Mouse (Mus musculus): ENCODE results near the gene Prg2. TPM values are rescaled to one million over a fixed set of nuclear protein-coding genes. Genes with fewer than 3 reads are reported as not detected.

Prg2 gene
- total RNA-seq, 2 experiments from 2014 or later: not detected

DNA sequence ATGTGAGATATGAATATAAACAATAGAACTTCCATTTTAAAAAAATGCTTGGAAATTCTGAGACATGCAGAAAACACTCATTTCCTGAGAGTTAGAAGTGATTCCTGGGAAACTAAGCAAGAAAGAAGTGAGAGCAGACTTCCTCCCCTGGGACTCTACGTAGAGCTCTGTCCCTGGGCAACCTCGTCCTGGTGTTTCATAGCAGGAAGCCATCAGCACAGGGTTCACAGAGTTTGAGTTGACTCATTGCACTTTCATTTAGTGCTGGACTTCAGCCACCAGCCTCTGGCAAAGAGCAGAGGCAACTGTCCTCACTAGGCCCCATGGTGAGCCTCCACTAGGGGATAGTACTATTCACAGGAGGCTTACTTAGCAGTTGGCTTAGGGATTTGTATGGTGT, 19.0 kb upstream of the Prg2 start:
- no peak for DNase-seq (ENCODE audit: low spot score in 2 of 2)

DNA sequence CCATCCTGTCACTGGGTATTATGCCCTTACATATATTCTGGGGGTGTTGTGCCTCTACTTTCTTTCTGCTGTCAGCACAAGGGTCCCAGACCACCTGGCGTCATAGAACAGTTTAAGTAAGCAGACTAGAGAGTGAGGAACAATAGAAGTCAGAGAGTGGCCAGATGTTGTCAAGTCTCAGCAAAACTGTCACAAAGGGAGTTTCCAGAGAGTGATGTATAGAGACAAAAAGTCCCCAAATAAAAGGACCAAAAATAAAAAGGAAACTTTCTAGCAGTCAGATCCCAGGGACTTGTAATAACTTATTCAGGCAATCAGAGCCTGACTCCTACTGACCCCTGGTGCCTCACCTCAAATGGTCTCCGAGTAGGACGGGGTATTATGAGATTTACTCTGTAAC, 18.4 kb upstream of the Prg2 start:
- no peak for DNase-seq (ENCODE audit: low spot score in 2 of 2)

DNA sequence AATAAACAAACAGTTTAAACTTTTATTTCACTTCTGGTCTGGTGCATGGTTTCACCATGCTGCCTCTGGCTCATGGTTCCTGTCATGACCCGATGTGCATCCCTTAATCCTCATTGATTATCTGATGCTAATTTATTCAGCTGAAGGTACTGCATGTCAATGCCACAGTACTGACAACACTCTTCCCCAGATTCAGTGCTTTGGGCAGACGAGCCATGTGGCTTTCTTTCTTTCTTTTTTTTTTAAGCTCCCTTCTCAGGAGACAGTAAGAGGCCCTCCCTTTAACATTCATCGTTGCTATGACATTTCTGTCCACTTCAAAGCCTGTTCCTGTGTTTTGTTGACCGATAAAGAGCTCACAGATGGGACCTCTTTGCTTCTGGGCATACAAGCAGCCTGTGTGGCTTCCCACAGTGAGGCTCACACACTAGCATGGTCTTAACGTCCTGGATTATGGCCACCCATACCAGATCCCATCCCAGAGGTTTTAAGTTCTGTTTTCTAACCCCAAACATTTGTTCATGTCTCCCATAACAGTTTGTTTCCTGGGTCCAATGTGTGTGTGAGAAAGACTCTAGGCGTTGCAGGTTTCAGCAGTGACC, 17.3 kb upstream of the Prg2 start:
- DNase-seq (ENCODE audit: low spot score in 2 of 2): no peak

DNA sequence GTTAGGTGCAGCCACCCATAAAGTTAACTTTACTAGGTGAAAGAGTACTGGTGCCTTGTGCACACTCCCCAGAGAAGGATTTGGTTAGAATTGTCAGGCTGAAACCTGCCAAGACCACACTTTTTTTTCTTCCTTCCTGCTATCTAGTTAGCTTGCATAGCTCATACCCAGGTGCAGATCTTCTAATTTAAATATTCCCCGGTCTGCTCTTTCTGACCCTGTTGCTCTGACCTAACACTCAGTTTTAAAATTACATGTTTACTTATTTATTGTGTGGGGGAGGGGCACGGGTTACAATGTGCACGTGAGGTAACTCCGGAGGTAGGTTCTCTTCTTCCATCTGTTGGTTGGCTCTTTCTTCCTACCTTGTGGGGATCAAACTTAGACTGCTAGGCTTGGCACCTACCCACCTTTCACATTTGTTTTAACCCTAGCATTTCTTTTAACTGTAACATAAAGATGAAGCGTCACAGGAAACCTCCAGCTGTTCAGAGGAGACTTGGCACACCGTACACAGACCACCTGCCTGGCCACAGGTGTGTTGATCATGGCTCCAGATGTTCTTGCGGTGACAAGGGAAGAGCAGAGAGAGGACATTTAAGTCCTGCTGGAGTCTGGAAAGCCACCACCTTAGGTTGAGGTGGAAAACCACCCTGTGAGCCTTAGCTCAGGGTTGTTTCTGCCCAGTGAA, 16.0 kb upstream of the Prg2 start:
- no peak for DNase-seq (ENCODE audit: low spot score in 2 of 2)

DNA sequence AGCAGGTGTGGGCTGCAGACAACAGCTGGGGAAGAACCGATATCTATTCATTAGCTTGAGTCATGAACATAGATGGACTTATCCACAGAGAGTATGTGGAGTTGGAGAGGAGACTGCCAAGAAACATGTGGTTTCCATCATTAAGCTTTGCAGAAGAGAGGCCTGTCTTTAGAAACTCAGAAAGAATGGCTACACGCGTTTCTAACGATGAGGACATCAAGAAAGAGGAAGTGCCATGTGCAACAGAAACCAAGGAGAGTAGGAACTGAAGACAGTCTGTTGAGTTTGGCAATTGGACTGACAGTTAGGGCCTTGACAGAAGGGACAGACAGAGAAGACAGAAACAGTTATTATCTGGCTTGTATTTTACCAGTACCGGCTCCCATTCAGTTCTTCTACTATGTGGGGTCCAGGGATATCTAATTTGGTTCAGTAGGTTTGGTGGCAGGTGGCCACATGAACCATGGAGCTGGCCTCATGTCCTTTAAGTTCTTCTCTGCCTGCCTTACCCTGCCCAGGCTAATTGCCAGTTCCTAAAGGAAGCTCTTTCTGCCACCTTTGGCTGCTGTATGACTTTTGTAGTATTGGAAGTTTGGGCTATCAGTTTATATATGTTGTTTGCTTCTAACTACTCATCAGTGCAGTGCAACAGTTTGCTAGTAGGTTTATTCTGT, 12.8 kb upstream of the Prg2 start:
- DNase-seq (ENCODE audit: low spot score in 2 of 2): no peak

DNA sequence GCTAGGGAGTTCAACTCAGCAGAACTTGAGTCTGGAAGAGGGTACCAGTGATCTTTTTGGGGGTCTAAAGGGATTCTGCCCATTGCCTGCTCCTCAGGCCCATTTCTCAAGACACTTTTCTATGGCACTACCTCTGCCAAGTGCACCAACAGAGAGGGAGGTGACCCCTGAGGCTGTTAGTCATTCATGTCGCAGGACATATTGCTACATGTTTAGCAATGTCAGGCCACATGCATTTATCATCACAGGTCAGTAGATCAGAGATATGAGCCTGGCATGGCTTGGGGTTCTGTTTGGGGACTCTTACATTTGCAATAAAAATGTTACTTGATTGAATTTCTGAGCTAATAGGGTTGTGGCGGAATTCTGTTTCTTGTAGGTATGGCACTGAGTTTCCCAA, 4.7 kb upstream of the Prg2 start:
- DNase-seq (ENCODE audit: low spot score in 2 of 2): no peak

DNA sequence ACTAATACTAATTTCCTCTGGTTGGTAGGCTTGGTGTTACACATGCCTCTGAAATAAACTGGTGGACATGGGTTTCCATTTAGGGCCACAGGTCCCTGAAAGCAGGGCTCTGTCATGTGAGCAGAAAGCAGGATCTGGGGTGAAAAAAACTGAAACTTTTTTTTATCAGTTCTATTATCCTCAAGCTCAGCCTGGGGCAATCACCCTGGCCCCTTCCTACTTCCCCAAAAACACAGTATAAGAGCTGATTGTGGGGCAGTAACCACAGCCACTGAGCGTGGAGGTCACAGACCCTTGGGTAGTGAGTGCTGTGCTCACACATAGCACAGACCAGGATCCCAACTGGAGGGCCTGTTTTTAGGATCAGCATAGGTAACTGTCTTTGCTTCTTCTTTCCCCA, 7.7 kb downstream of the Prg2 start, which contains the start of gene Prg3:
TSS of gene Prg3 (plus strand) at position 286 of the 400 bp plus-strand sequence.
- DNase-seq (ENCODE audit: low spot score in 2 of 2): no peak

DNA sequence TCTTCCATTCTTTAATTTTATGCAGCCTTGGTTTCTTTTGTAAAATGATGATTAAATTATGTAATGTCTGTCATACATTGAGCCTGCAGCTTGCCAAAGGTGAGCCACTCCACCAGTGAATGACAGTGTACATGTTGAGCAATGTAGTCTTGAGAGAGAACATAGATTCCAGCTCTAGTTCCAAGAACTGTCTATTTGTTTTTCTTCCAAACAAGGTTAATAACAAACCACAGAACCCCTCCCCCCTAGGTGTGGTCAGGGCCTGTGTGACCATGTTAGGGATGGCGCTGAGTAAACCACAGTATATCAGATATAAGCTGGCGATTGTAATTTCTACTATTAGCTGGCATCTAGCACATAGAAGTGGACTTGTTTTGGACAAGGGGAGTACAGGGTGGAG, 16.1 kb downstream of the Prg2 start:
- DNase-seq (ENCODE audit: low spot score in 2 of 2): no peak

DNA sequence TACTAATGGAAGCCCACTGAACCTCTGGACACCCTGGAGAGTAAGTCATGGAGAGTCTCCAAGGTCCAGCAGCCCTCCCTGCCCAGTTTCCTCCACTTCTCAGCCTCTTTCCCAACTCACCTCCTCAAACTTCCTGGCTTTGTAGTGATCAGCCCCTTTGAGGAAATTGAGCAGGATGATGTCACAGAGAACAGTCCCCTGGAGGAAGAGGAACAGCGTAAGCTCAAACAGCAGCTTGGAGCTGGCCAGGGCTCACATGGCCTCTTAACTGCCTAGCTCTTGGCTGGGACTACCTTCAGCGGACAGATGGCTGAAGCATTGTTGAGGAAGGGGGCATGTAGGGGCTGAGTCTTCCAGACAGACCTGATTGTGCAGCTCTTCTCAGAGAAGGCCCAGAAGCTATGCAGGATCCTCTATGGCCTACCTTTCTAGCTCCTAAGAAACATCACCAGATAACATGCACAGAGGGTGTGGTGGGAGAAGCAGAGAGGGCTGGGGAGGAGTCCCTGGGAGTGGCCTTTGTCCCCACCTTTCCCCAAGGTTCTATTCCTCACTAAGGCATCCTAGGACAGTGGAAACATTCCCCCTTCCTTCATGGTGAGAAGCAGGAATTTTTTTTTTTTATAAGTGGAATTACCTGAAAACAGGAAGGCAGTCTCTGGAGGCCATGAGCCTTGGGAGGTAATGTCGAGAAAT, 19.4 kb downstream of the Prg2 start:
- no peak for DNase-seq (ENCODE audit: low spot score in 2 of 2)

DNA sequence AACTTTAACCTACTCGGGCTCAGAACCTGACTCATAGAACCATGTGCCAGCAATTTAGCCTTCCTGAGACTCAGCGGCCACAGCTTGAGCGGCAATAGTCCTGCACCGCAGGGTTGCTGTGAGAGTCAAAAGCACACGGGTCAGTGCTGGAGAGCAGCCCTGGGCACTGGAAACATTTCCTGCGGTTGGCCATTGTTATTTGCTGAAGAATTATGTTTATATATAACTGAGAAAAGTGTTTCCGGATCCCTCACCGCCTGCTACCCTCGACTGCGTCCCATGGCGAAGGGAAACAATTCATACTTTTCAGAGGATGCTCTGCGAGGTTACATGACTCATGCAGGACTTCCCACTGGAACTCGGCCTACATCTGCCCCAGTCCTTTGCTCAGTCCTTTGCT, 21.2 kb downstream of the Prg2 start:
- DNase-seq (ENCODE audit: low spot score in 2 of 2): no peak

DNA sequence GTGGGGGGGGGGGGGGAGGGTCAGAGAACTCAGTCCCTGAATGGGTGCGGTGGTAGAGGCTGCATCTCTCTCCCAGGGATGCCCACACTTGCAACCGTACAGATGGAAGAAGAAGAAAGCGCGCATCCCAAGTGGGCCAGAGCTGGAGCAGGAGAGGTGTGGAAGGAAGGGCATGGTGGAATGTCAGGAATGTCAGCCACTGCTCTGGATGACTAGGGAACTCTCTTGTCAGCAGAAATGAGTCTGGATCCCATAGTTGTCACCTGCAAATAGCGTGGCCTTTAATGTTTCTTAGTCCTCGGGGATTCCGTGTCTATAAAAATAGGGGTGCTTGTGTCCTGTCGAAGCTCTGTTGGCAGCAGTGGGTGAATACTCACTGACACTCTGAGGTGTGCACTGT, 22.3 kb downstream of the Prg2 start:
- no peak for DNase-seq (ENCODE audit: low spot score in 2 of 2)

DNA sequence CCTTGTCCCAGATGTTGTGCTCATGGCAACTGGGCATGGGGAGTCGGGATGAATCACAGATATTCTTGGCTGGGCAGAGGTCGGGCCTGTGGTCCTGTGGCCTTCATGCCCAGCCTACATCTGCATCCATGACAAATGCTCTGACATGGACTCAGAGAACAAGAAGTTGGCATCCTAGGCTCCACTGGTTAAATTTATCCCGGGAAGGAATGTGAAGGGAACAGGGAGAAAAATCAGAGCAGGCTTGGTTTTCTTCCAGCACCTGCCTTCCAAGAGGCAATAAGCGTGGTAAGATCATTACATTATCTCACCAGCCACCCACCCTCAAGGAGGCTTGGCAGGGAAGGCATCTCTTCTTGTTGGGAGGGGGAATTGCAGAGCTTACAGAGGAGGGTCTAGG, 24.1 kb downstream of the Prg2 start:
- DNase-seq (ENCODE audit: low spot score in 2 of 2): peak in 1 of 2 experiments; percentile 24

DNA sequence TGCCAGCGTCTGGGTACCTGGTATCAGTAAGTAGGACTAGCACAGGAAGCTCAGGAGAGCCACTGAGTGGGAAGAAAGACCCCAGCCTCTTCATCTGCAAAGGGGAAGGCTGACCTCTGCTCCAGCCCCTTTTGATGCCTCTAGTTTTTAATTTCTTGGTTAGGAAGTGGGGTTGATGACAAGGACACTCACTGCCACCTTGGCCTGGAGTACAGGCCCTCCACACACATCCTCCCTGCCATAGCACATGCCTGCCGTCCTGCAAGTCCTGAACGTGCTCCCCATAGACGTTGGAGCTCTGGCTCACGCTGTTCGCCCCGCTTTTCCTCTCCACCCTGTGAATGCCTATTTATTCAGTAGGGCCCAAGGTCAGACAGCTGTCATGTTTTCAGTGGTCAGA, 26.3 kb downstream of the Prg2 start:
- no peak for DNase-seq (ENCODE audit: low spot score in 2 of 2)

DNA sequence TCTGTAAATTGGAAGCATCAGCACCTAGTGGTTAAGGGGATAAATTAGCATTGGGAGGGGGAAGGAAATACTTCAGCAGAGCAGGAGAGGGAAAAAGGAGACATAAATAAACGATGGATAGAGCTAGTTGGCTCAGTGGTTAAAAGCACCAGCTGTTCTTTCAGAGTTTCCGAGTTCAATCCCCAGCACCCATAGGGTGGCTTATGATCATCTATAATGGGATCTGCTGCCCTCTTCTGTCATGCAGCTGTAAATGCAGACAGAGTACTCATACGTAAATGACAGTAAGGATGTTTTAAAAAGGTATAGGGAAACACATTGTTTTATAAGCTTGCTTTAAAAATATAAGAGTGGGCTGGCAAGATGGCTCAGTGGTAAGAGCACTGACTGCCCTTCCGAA, 27.5 kb downstream of the Prg2 start:
- no peak for DNase-seq (ENCODE audit: low spot score in 2 of 2)

DNA sequence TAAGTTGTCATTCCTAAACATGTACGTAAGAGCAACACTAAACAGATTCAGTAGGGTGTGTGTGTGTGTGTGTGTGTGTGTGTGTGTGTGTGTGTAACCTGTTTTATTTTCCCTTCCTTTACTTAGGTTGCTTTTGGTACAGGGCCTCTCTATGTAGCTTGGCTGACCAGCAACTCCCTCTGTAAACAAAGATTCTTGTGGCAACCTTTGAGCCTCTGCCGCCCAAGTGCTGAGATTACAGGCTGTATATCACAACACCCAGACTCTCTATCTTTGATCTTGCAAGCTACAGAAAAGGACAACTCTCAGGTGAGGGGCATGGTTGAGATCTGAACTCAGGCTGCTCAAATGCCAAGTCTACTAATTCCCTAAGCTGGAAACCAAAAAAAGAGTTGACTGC, 29.0 kb downstream of the Prg2 start:
- no peak for DNase-seq (ENCODE audit: low spot score in 2 of 2)

DNA sequence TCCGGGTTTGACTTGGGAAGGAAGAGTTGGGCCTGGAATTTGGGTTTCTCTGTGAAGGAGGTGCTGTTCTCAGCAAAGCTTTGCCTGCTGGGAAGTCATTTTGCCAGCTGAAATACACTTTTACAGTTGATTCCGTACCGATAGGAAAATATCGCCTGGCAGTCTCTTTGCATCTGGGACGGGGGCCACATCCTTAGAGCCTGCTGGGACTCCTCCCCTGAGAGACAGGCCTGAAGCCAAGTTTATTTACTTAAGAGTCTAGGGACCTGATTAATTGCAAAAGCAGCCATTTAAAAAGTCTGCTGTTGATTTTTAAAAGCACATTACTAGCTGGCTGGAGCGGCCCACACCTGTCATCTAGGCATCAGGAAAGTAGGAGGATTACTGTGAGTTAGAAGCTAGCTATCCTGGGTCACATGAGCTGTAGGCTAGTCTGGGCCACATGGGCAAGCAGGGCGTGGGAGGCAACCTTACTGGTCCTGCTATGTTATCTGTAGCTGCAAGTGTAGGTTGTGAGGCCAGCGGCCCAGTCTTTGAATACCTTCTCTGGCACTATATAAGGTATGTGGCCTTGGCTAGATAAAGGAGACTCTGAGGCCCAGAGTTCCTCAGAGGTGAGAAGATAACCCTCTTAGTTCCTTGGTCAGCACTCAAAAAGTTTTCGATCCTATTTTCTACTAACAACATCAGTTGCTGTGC, 31.8 kb downstream of the Prg2 start:
- DNase-seq (ENCODE audit: low spot score in 2 of 2): no peak

DNA sequence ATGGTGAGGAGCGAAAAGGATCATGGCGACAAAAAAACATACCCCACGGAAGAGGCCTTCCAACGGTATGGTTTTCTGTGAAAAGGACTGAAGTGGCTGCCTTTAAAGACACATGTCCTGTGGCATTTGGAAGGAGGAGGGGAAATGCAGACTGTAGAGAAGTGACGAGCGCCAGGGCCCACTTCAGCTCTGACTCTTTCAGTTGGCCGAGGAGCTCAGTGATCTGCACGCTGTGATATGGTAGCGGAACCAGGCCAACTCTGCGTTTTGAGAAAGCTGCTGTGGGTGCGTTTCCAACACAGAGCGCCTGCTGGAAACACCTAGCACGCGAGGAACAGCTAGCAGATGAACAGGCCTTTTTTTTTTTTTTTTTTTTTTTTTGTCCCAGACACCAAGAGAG, 32.4 kb downstream of the Prg2 start:
- no peak for DNase-seq (ENCODE audit: low spot score in 2 of 2)

DNA sequence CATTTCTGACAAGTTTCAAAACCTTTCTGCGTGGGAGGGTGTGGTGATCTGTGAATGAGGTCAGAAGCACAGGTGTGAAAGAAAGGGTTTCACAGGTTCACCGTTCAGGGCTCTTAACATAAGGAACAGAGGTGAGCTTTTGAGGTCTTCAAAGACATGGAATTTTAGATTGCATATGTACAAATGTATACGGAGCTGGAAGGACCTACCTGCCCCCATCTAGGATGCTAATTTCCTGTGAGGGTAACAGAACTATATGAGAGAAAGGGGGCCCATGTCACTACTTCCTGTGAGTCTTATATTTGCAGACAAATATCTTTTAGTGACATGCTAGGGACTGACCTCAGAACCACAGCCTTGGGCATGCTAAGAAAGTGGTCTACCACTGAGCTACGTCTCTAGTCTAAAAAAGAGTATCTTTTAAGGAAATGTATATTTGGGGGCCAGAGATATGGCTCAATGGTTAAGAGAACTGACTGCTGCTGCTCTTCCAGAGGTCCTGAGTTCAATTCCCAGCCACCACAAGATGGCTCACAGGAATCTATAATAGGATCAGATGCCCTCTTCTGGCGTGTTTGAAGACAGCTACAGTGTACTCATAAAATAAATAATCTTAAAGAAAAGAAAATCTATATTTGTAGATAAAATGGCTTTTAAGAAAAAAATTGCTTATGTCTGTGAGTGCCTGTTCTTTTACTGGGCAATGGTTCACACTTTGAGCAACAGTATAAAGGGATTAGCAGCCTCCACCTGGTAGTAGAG, 33.7 kb downstream of the Prg2 start:
- DNase-seq (ENCODE audit: low spot score in 2 of 2): no peak

DNA sequence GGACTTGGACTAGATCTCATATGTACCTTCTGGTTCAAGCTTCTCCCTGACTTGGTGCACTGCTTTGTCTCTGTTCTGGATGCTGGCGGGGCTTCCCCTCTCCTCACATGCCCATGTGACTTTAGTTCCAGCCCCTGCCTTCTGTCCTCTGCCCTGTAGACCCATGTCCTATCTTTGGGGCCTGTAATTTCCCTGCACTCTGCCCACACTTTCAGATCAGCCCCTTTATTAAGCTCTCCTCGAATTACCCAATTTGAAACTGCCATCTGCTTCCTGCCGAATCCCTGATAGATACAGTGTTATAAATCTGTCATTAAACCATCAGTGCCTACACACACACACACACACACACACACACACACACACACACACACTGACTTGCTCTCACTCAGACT, 34.3 kb downstream of the Prg2 start:
- peak; percentile 44 to 81 for DNase-seq (ENCODE audit: low spot score in 2 of 2)

DNA sequence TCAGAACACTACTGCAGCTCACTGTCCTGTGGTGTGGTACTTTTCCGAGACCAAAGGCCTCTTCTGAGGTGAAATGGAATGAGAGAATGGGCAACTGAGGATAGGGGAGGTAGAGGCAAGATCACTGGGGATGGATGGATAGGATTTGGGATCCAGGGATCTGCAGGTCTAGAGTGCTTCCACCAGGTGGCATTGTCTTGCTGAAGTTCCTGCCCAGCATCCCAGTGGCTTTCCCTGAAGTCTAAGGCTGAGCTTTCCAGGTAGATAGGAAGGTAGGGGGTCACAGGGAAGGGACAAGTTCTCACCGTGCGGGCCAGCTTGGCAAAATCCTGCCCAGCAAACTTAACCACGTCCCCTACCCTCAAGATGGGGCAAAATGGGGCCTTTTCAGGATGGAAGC, 41.8 kb downstream of the Prg2 start:
- peak in 1 of 2 experiments; percentile 51 for DNase-seq (ENCODE audit: low spot score in 2 of 2)

DNA sequence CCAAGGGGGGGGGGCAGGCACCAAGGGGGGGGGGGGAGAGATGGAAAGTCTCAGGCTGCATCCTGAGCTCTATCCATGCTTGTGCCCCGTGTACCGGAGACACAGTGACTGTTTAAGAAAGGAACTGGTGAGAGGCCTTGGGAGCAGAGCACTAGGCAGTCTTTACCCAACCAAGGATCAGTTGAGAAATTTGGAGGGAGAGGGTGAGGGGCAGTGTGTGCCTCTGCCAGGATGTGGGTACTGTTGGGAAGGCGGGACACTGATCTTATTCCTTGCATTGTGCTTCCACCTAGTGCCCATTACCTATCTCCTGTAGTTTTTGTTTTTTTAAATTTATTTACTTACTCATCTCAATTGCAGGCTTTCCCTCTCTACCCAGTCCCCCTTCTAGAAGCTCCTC, 45.9 kb downstream of the Prg2 start:
- DNase-seq (ENCODE audit: low spot score in 2 of 2): no peak

Measured in layer of hippocampus, adult 18-20 months (tissue).